Mouse (Mus musculus): Measurements from ENCODE around the gene Serpina3k. TPM values are rescaled to one million over a fixed set of nuclear protein-coding genes. Genes with fewer than 3 reads are reported as not detected.

Serpina3k gene
- polyA plus RNA-seq (2012; rRNA removed): not detected in 2 replicates

GRCm38 (mm10) chr12:104338226-104338625, at the start of gene Serpina3k, which contains the start of gene Serpina3m:
Gene Serpina3k, plus strand, starts transcription at chr12:104338486.
Gene Serpina3m, plus strand, starts transcription at chr12:104338486.

DNA sequence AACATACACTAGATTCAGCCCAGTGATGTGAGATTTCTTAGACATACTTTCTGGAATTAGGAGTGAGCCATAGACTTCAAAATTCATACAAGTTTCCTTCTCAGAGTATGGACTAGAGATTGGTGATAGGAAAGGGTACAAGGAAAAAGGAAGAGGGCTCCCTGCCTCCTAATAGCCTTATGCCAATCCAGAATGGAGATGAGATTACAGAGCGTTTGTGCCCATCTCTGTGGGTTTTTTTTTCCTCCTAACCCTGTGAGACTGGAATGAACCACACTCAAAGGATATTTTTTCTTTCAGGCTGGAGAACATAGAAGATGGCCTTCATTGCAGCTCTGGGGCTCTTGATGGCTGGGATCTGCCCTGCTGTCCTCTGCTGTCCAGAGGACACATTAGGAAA, 24.0 kb upstream of the Serpina3k start, which contains the start of gene Serpina3j:
TSS of gene Serpina3j (plus strand) at position 301 of the 400 bp plus-strand sequence.

Other genes with a start within 250 kb of the Serpina3k start
- gene Serpina5, start 237.4 kb upstream of the Serpina3k start, polyA plus RNA-seq (2012; rRNA removed): not detected in 2 replicates
- gene Serpina3a, start 225.8 kb upstream of the Serpina3k start, polyA plus RNA-seq (2012; rRNA removed): not detected in 2 replicates
- not detected in 2 replicates for gene Serpina3b, start 210.5 kb upstream of the Serpina3k start, polyA plus RNA-seq (2012; rRNA removed)
- gene Serpina3c, start 184.6 kb upstream of the Serpina3k start, polyA plus RNA-seq (2012; rRNA removed): not detected in 2 replicates
- gene Serpina3f, start 123.9 kb upstream of the Serpina3k start, polyA plus RNA-seq (2012; rRNA removed): 0.15 and 0.25 TPM in 2 replicates
- gene Serpina3g, start 102.2 kb upstream of the Serpina3k start, polyA plus RNA-seq (2012; rRNA removed): 0.25 and 0.68 TPM in 2 replicates
- gene Serpina3i, start 75.4 kb upstream of the Serpina3k start, polyA plus RNA-seq (2012; rRNA removed): 0.05 and 0.07 TPM in 2 replicates
- gene Serpina3j, start 23.9 kb upstream of the Serpina3k start, polyA plus RNA-seq (2012; rRNA removed): not detected in 2 replicates
- gene Serpina3m, start within 50 bp of the Serpina3k start, polyA plus RNA-seq (2012; rRNA removed): not detected in 2 replicates
- gene Serpina3n, start 68.2 kb downstream of the Serpina3k start, polyA plus RNA-seq (2012; rRNA removed): not detected in 2 replicates
- 1.2 and 13.8 TPM in 2 replicates for gene Gsc, start 134.8 kb downstream of the Serpina3k start, polyA plus RNA-seq (2012; rRNA removed)